Mouse (Mus musculus): ENCODE results near the gene Gnai3. TPM values are rescaled to one million over a fixed set of nuclear protein-coding genes. Genes with fewer than 3 reads are reported as not detected.

Gnai3 gene
- polyA plus RNA-seq, 1 experiment from 2014 or later, result 207 TPM

- 87% methylated on average over 9 of the region's 9 CpGs for WGBS
These were observed 80.4 kb downstream of the Gnai3 start for GRCm38 (mm10) chr3:108065551-108065950.

GRCm38 (mm10) chr3:108064672-108065071, 81.3 kb downstream of the Gnai3 start:
- H3K27ac ChIP-seq, result no peak overlapping the region; the same call in 1 of the 2 replicates
- H3K9me3 ChIP-seq, result no peaks in the 10 kb centered on the region
- WGBS, result 85% methylated on average over 4 of the region's 4 CpGs

More at GRCm38 (mm10) chr3:108065551-108065950, 80.4 kb downstream of the Gnai3 start:
- Histone ChIP-seq H3K9me3 (no peaks in the 10 kb centered on the region), H3K27me3 (ENCODE audit: poor library complexity, severe bottlenecking) (no peaks in the 10 kb centered on the region), H3K4me3 (no peak overlapping the region), H3K27ac (no peak overlapping the region), H3K36me3 (replicated peaks) (no peaks in the 10 kb centered on the region), H3K4me1 (no peaks in the 10 kb centered on the region)
- DNase-seq (ENCODE audit: extremely low spot score, low spot score), result no peak

DNA sequence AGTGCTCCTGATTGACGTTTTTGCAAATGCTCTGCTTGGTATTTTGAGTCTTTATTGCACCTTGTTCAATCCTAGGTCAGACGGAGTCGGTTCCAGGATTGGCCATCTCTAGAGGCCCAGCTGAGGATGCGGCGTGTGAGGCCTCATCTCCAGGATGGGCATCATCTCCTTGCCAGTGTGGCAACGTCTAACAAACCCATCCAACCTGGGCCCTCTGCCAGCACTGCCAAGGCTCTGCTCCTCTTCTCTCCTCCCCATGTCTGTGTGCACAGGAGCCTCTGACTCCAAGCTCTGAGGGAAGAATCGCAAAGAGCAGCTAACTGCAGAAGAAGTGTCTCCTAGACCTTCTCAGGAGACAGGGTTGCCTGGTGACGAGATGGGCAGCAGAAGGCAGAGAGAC, 83.3 kb downstream of the Gnai3 start:
- no peak overlapping the region for H3K4me3 ChIP-seq
- H3K27me3 ChIP-seq (ENCODE audit: poor library complexity, severe bottlenecking), result no peaks in the 10 kb centered on the region
- 83% methylated on average over 8 of the region's 8 CpGs for WGBS
- H3K27ac ChIP-seq, result no peak overlapping the region
- no peaks in the 10 kb centered on the region for H3K36me3 ChIP-seq (replicated peaks)
- no peaks in the 10 kb centered on the region for H3K9me3 ChIP-seq
- no peak for DNase-seq (ENCODE audit: extremely low spot score, low spot score)
- H3K4me1 ChIP-seq, result no peaks in the 10 kb centered on the region

More at GRCm38 (mm10) chr3:108064672-108065071, 81.3 kb downstream of the Gnai3 start:
- no peaks in the 10 kb centered on the region for H3K27me3 ChIP-seq (ENCODE audit: poor library complexity, severe bottlenecking)
- DNase-seq (ENCODE audit: extremely low spot score, low spot score), result no peak
- H3K36me3 ChIP-seq (replicated peaks), result no peaks in the 10 kb centered on the region
- H3K4me1 ChIP-seq, result no peaks in the 10 kb centered on the region
- no peak overlapping the region for H3K4me3 ChIP-seq

DNA sequence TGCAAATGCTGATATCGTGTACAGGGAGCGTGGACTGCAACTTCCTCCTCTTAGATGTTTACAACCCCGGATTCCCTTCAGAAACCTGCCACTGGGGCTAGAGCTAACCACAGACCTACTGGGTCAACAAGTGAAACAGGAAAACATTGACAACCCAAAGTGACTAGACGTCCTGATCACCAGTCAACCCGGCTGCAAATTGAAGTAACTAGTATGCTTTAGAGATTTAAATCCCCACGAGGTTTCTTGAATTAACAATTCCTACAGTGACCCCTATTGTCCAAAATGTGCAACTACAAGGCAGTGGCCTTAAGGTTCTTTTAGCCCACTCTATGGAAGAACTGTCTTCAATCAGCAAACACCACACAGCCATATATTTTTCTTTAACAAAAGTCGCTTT, 84.5 kb downstream of the Gnai3 start:
- H3K27ac ChIP-seq, result no peak overlapping the region
- H3K4me1 ChIP-seq, result no peaks in the 10 kb centered on the region
- H3K36me3 ChIP-seq (replicated peaks), result no peaks in the 10 kb centered on the region
- DNase-seq (ENCODE audit: extremely low spot score, low spot score), result peak; percentile 58
- no peak overlapping the region for H3K4me3 ChIP-seq
- no peaks in the 10 kb centered on the region for H3K9me3 ChIP-seq
- no peaks in the 10 kb centered on the region for H3K27me3 ChIP-seq (ENCODE audit: poor library complexity, severe bottlenecking)
- 28% methylated on average over 7 of the region's 7 CpGs for WGBS

Other genes with a start within 250 kb of the Gnai3 start
- 17.7 and 19.5 TPM in 2 replicates for gene Gstm7, start 214.3 kb downstream of the Gnai3 start, polyA plus RNA-seq (2016; fragmentation: Nextera tagmentation; extraction: Ambion mirVana)
- gene Gstm6, start 202.4 kb downstream of the Gnai3 start, polyA plus RNA-seq (2016; fragmentation: Nextera tagmentation; extraction: Ambion mirVana), result 11.2 and 13.5 TPM in 2 replicates
- gene Gstm3, start 176.9 kb downstream of the Gnai3 start, polyA plus RNA-seq (2016; fragmentation: Nextera tagmentation; extraction: Ambion mirVana), result not detected in 2 replicates
- 10.1 and 10.2 TPM in 2 replicates for gene Gstm2, start 159.7 kb downstream of the Gnai3 start, polyA plus RNA-seq (2016; fragmentation: Nextera tagmentation; extraction: Ambion mirVana)
- 30.4 and 33.4 TPM in 2 replicates for gene Gstm1, start 128.2 kb downstream of the Gnai3 start, polyA plus RNA-seq (2016; fragmentation: Nextera tagmentation; extraction: Ambion mirVana)
- 14.2 and 15.0 TPM in 2 replicates for gene Gstm4, start 101.3 kb downstream of the Gnai3 start, polyA plus RNA-seq (2016; fragmentation: Nextera tagmentation; extraction: Ambion mirVana)
- gene Ampd2, start 59.5 kb downstream of the Gnai3 start, polyA plus RNA-seq (2016; fragmentation: Nextera tagmentation; extraction: Ambion mirVana), result 69.3 and 71.4 TPM in 2 replicates
- 0.96 and 1.4 TPM in 2 replicates for gene Gnat2, start 53.4 kb downstream of the Gnai3 start, polyA plus RNA-seq (2016; fragmentation: Nextera tagmentation; extraction: Ambion mirVana)
- 0.15 and 0.21 TPM in 2 replicates for gene Gpr61, start 8.7 kb upstream of the Gnai3 start, polyA plus RNA-seq (2016; fragmentation: Nextera tagmentation; extraction: Ambion mirVana)
- 3.0 and 3.4 TPM in 2 replicates for gene Amigo1, start 40.2 kb upstream of the Gnai3 start, polyA plus RNA-seq (2016; fragmentation: Nextera tagmentation; extraction: Ambion mirVana)
- 3.7 and 4.2 TPM in 2 replicates for gene Cyb561d1, start 55.1 kb upstream of the Gnai3 start, polyA plus RNA-seq (2016; fragmentation: Nextera tagmentation; extraction: Ambion mirVana)
- gene Atxn7l2, start 64.8 kb upstream of the Gnai3 start, polyA plus RNA-seq (2016; fragmentation: Nextera tagmentation; extraction: Ambion mirVana), result 20.2 and 20.3 TPM in 2 replicates
- gene Sypl2, start 80.5 kb upstream of the Gnai3 start, polyA plus RNA-seq (2016; fragmentation: Nextera tagmentation; extraction: Ambion mirVana), result 0.98 and 1.0 TPM in 2 replicates
- 353 and 358 TPM in 2 replicates for gene Psma5, start 110.8 kb upstream of the Gnai3 start, polyA plus RNA-seq (2016; fragmentation: Nextera tagmentation; extraction: Ambion mirVana)
- gene Sort1, start 137.9 kb upstream of the Gnai3 start, polyA plus RNA-seq (2016; fragmentation: Nextera tagmentation; extraction: Ambion mirVana), result 9.7 and 10.5 TPM in 2 replicates
- gene Mybphl, start 218.8 kb upstream of the Gnai3 start, polyA plus RNA-seq (2016; fragmentation: Nextera tagmentation; extraction: Ambion mirVana), result not detected in 2 replicates
- gene Psrc1, start 237.7 kb upstream of the Gnai3 start, polyA plus RNA-seq (2016; fragmentation: Nextera tagmentation; extraction: Ambion mirVana), result 115 and 117 TPM in 2 replicates